Mouse (Mus musculus): ENCODE results near the gene Elmo3. TPM values are rescaled to one million over a fixed set of nuclear protein-coding genes. Genes with fewer than 3 reads are reported as not detected.

The Elmo3 gene
- polyA plus RNA-seq, 1 experiment from 2014 or later = 16.8 TPM

GRCm38 (mm10) chr8:105264024-105264982 is 41.1 kb upstream of the Elmo3 start, which contains the start of the genes Tradd and Fbxl8:
TSS of gene Tradd (minus strand) at chr8:105264609.
TSS of gene Fbxl8 (plus strand) at chr8:105264648.
- Histone ChIP-seq H3K9ac (ENCODE audit: low read length) (peak within 1 kb of the TSS; percentile 51), H3K4me2 (ENCODE audit: low read length) (peak within 1 kb of the TSS; percentile 79), H3K9me3 (ENCODE audit: control insufficient read depth, low read length) (no peaks in the 10 kb centered on the region), H3K27ac (ENCODE audit: low read depth) (no peak within 1 kb of the TSS), H3K4me3 (ENCODE audit: low read depth, low read length) (peak within 1 kb of the TSS; percentile 71), H3K36me3 (ENCODE audit: control insufficient read depth, insufficient read depth, low read length) (no peaks in the 10 kb centered on the region), H3K4me1 (replicated peaks; ENCODE audit: control insufficient read depth, insufficient read depth, low read length) (peaks cover 23% of the 10 kb centered on the region), H3K27me3 (replicated peaks; ENCODE audit: control insufficient read depth, insufficient read depth, low read length) (peaks cover 69% of the 10 kb centered on the region)
- DNase-seq (ENCODE audit: low spot score) (peak; percentile 83), ATAC-seq (replicated peaks; ENCODE audit: low FRiP score, low TSS enrichment, low read depth) (peak; percentile 69)
- under 1% methylated on average over 54 of the region's 54 CpGs for WGBS

GRCm38 (mm10) chr8:105265128-105265527 is 40.3 kb upstream of the Elmo3 start:
- 9% methylated on average over 10 of the region's 10 CpGs for WGBS
- no peak overlapping the region for H3K27ac ChIP-seq (ENCODE audit: low read depth)
- H3K9me3 ChIP-seq (ENCODE audit: control insufficient read depth, low read length) = no peaks in the 10 kb centered on the region
- H3K4me1 ChIP-seq (replicated peaks; ENCODE audit: control insufficient read depth, insufficient read depth, low read length) = peaks cover 23% of the 10 kb centered on the region
- H3K4me3 ChIP-seq (ENCODE audit: low read depth, low read length) = peak overlapping the region; percentile 71
- no peaks in the 10 kb centered on the region for H3K36me3 ChIP-seq (ENCODE audit: control insufficient read depth, insufficient read depth, low read length)
- H3K4me2 ChIP-seq (ENCODE audit: low read length) = peak overlapping the region; percentile 79
- no peak for ATAC-seq (replicated peaks; ENCODE audit: low FRiP score, low TSS enrichment, low read depth)
- no peak for DNase-seq (ENCODE audit: low spot score)
- H3K27me3 ChIP-seq (replicated peaks; ENCODE audit: control insufficient read depth, insufficient read depth, low read length) = peaks cover 69% of the 10 kb centered on the region
- H3K9ac ChIP-seq (ENCODE audit: low read length) = peak overlapping the region; percentile 51; the same call in 1 of the 2 replicates

- no peak overlapping the region for H3K27ac ChIP-seq (ENCODE audit: low read depth)
- ATAC-seq (replicated peaks; ENCODE audit: low FRiP score, low TSS enrichment, low read depth) (no peak), DNase-seq (ENCODE audit: low spot score) (peak; percentile 50)
- H3K36me3 ChIP-seq (ENCODE audit: control insufficient read depth, insufficient read depth, low read length) = no peaks in the 10 kb centered on the region
- H3K4me1 ChIP-seq (replicated peaks; ENCODE audit: control insufficient read depth, insufficient read depth, low read length) = peaks cover 30% of the 10 kb centered on the region
- no peak overlapping the region for H3K9ac ChIP-seq (ENCODE audit: low read length)
- H3K4me3 ChIP-seq (ENCODE audit: low read depth, low read length) = no peak overlapping the region
- H3K9me3 ChIP-seq (ENCODE audit: control insufficient read depth, low read length) = no peaks in the 10 kb centered on the region
- peaks cover 74% of the 10 kb centered on the region for H3K27me3 ChIP-seq (replicated peaks; ENCODE audit: control insufficient read depth, insufficient read depth, low read length)
- H3K4me2 ChIP-seq (ENCODE audit: low read length) = no peak overlapping the region
- WGBS = 24% methylated on average over 13 of the region's 13 CpGs
Observed at GRCm38 (mm10) chr8:105266775-105267174, 38.6 kb upstream of the Elmo3 start.

- WGBS = 2% methylated on average over 65 of the region's 65 CpGs
- no peak overlapping the region for H3K27ac ChIP-seq (ENCODE audit: low read depth)
- peaks cover 30% of the 10 kb centered on the region for H3K4me1 ChIP-seq (replicated peaks; ENCODE audit: control insufficient read depth, insufficient read depth, low read length)
- ATAC-seq (replicated peaks; ENCODE audit: low FRiP score, low TSS enrichment, low read depth) (peak; percentile 42), DNase-seq (ENCODE audit: low spot score) (peak; percentile 85)
- peaks cover 84% of the 10 kb centered on the region for H3K27me3 ChIP-seq (replicated peaks; ENCODE audit: control insufficient read depth, insufficient read depth, low read length)
- H3K9ac ChIP-seq (ENCODE audit: low read length) = peak overlapping the region; percentile 11; the same call in 1 of the 2 replicates
- H3K9me3 ChIP-seq (ENCODE audit: control insufficient read depth, low read length) = no peaks in the 10 kb centered on the region
- peak overlapping the region; percentile 82 for H3K4me2 ChIP-seq (ENCODE audit: low read length)
- peak overlapping the region; percentile 41 for H3K4me3 ChIP-seq (ENCODE audit: low read depth, low read length)
- H3K36me3 ChIP-seq (ENCODE audit: control insufficient read depth, insufficient read depth, low read length) = no peaks in the 10 kb centered on the region
Observed at GRCm38 (mm10) chr8:105268342-105269074, 36.9 kb upstream of the Elmo3 start.

GRCm38 (mm10) chr8:105269075-105269458 is 36.3 kb upstream of the Elmo3 start:
- 4% methylated on average over 10 of the region's 10 CpGs for WGBS
- peak; percentile 13; the same call in 1 of the 2 replicates for ATAC-seq (replicated peaks; ENCODE audit: low FRiP score, low TSS enrichment, low read depth)

GRCm38 (mm10) chr8:105269461-105269947 is 35.9 kb upstream of the Elmo3 start, which contains the start of gene Hsf4:
TSS of gene Hsf4 (plus strand) at chr8:105269801.
- H3K4me3 ChIP-seq (ENCODE audit: low read depth, low read length) = peak within 1 kb of the TSS; percentile 41

More at GRCm38 (mm10) chr8:105269075-105269458, 36.3 kb upstream of the Elmo3 start:
- Histone ChIP-seq H3K4me3 (ENCODE audit: low read depth, low read length) (peak overlapping the region; percentile 41), H3K9me3 (ENCODE audit: control insufficient read depth, low read length) (no peaks in the 10 kb centered on the region), H3K9ac (ENCODE audit: low read length) (peak overlapping the region; percentile 11; the same call in 1 of the 2 replicates), H3K4me2 (ENCODE audit: low read length) (peak overlapping the region; percentile 82), H3K36me3 (ENCODE audit: control insufficient read depth, insufficient read depth, low read length) (no peaks in the 10 kb centered on the region), H3K27ac (ENCODE audit: low read depth) (no peak overlapping the region), H3K27me3 (replicated peaks; ENCODE audit: control insufficient read depth, insufficient read depth, low read length) (peaks cover 85% of the 10 kb centered on the region), H3K4me1 (replicated peaks; ENCODE audit: control insufficient read depth, insufficient read depth, low read length) (peaks cover 27% of the 10 kb centered on the region)
- no peak for DNase-seq (ENCODE audit: low spot score)

GRCm38 (mm10) chr8:105270101-105270915 is 35.1 kb upstream of the Elmo3 start:
- Histone ChIP-seq H3K36me3 (ENCODE audit: control insufficient read depth, insufficient read depth, low read length) (no peaks in the 10 kb centered on the region), H3K9ac (ENCODE audit: low read length) (no peak overlapping the region), H3K9me3 (ENCODE audit: control insufficient read depth, low read length) (no peaks in the 10 kb centered on the region), H3K27me3 (replicated peaks; ENCODE audit: control insufficient read depth, insufficient read depth, low read length) (peaks cover 93% of the 10 kb centered on the region), H3K4me1 (replicated peaks; ENCODE audit: control insufficient read depth, insufficient read depth, low read length) (peaks cover 22% of the 10 kb centered on the region), H3K4me3 (ENCODE audit: low read depth, low read length) (peak overlapping the region; percentile 41), H3K27ac (ENCODE audit: low read depth) (no peak overlapping the region), H3K4me2 (ENCODE audit: low read length) (peak overlapping the region; percentile 82)
- no peak for ATAC-seq (replicated peaks; ENCODE audit: low FRiP score, low TSS enrichment, low read depth)
- DNase-seq (ENCODE audit: low spot score) = peak; percentile 74
- WGBS = 4% methylated on average over 39 of the region's 39 CpGs

More at GRCm38 (mm10) chr8:105269461-105269947, 35.9 kb upstream of the Elmo3 start, which contains the start of gene Hsf4:
- Histone ChIP-seq H3K27ac (ENCODE audit: low read depth) (no peak within 1 kb of the TSS), H3K4me2 (ENCODE audit: low read length) (peak within 1 kb of the TSS; percentile 82), H3K9ac (ENCODE audit: low read length) (peak within 1 kb of the TSS; percentile 11), H3K36me3 (ENCODE audit: control insufficient read depth, insufficient read depth, low read length) (no peaks in the 10 kb centered on the region), H3K27me3 (replicated peaks; ENCODE audit: control insufficient read depth, insufficient read depth, low read length) (peaks cover 89% of the 10 kb centered on the region), H3K9me3 (ENCODE audit: control insufficient read depth, low read length) (no peaks in the 10 kb centered on the region), H3K4me1 (replicated peaks; ENCODE audit: control insufficient read depth, insufficient read depth, low read length) (peaks cover 27% of the 10 kb centered on the region)
- ATAC-seq (replicated peaks; ENCODE audit: low FRiP score, low TSS enrichment, low read depth) (no peak; the same call in 1 of the 2 replicates), DNase-seq (ENCODE audit: low spot score) (peak; percentile 76)
- under 1% methylated on average over 42 of the region's 42 CpGs for WGBS

Data from intestine, embryonic 14.5 days (tissue).